Mouse (Mus musculus) C2C12 (cell line): ENCODE data around the gene Vps33a.

Experiments used
- CTCF ChIP-seq: IDR thresholded peaks from one replicate; pipeline ENCODE4 v1.5.1; 2011; ENCODE audit not compliant: control insufficient read depth, insufficient read depth, insufficient read length
- MYOD1 ChIP-seq: IDR thresholded peaks from one replicate; pipeline ENCODE4 v1.6.1; 2011; ENCODE audit warnings: low read depth; ENCODE audit not compliant: control insufficient read depth, insufficient read length
- MYOG ChIP-seq: IDR thresholded peaks from one replicate; pipeline ENCODE4 v1.6.1; 2011; ENCODE audit not compliant: control insufficient read depth, insufficient read length; ENCODE audit errors: extremely low read depth
- USF1 ChIP-seq: IDR thresholded peaks from one replicate; pipeline ENCODE4 v1.6.1; 2011; ENCODE audit warnings: low read depth, mild to moderate bottlenecking, control low read depth, moderate library complexity

- TF ChIP-seq CTCF (no peak), MYOG (no peak), USF1 (no peak), MYOD1 (no peak)
These were observed 70.9 kb downstream of the Vps33a start for GRCm38 (mm10) chr5:123501973-123502372.
